ENCODE assay signal across 14 mouse cellular contexts in genomic region chr14:101872846-101873245, GRCm38 (mm10).
DNase-seq lines count a peak whose midpoint lies in the region; ATAC-seq lines count a peak whose summit lies in the region.
"Had no signal": no experiment of that assay in that cellular context is flagged by ENCODE, and none has a peak within 500 bp of the region (broad histone marks: within the 10 kb centered on the region; RNA-seq: fewer than 3 reads in every experiment).

No protein-coding gene starts in this region.

- no peak for ATAC-seq in inflammation-experienced regulatory T-cells, adult 6 months
- ATAC-seq: forebrain, postnatal 0 days; hindbrain, embryonic 16.5 days had no signal

- intact Hi-C loops in heart, postnatal 36 days (cut with DNase I): loop anchor here (2.0 kb wide), 1 partner anchor 42 kb away; no protein-coding TSS in a partner anchor

- peak; percentile 98 for DNase-seq in heart, adult 11 months
- no peak for DNase-seq in heart, postnatal 36 days
- peak; percentile 83 to 84 for DNase-seq in heart, adult 9 months (ENCODE audit: low spot score in 2 of 2)
- DNase-seq in heart, postnatal 4 days: peak; percentile 59
- DNase-seq in kidney, postnatal 25 days: peak; percentile 35 to 68
- no peak for DNase-seq in left cerebral cortex, adult 11 months (ENCODE audit: low spot score)
- DNase-seq in adrenal gland, postnatal 4 days (ENCODE audit: low spot score in 2 of 2): no peak
- DNase-seq: adrenal gland, postnatal 14 days; forebrain, postnatal 0 days; gastrocnemius, postnatal 36 days; layer of hippocampus, postnatal 36 days; lung, postnatal 10 days had no signal

Comparison
In these comparisons a context has a peak if more than half of its experiments do, and no peak if none do; other contexts are left out.
1. DNase-seq: peak in heart, adult 11 months (single experiment), heart, adult 9 months (2 of 2), heart, postnatal 4 days (single experiment) and kidney, postnatal 25 days (2 of 2); none in heart, postnatal 36 days (0 of 2), left cerebral cortex, adult 11 months (single experiment) and adrenal gland, postnatal 4 days (0 of 2).